ENCODE assay signal across 39 mouse cellular contexts in the genomic region with DNA sequence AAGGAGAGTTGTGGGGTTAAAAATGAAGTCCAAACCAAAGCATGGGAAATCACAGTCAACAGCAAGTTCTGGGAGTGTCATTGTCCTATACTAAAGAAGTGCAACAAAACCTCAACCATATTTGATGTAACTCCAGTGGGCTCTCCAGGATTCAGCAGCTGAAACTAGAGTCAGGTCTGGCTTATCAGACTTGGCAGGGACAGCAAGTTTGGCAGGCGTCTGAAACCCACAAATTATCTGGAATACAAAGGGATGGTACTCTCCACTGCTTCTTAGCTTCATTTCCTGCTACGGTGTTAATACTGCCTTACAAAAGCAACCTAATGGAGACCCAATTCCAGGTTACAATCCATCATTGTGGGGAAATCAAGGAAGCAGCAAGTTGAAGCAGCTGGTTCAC. TPM values are rescaled to one million over a fixed set of nuclear protein-coding genes. Genes with fewer than 3 reads are reported as not detected.
"Had no signal": no experiment of that assay in that cellular context is flagged by ENCODE, and none has a peak within 500 bp of the region (broad histone marks: within the 10 kb centered on the region; RNA-seq: fewer than 3 reads in every experiment).

No protein-coding gene starts in this region.

- H3K27me3 ChIP-seq: embryonic facial prominence, embryonic 12.5 days; embryonic facial prominence, embryonic 13.5 days; embryonic facial prominence, embryonic 15.5 days; forebrain, embryonic 12.5 days; forebrain, embryonic 13.5 days; forebrain, embryonic 15.5 days had no signal

- H3K27ac ChIP-seq: embryonic facial prominence, embryonic 10.5 days; embryonic facial prominence, embryonic 12.5 days; embryonic facial prominence, embryonic 13.5 days; embryonic facial prominence, embryonic 15.5 days; forebrain, embryonic 10.5 days; forebrain, embryonic 12.5 days; forebrain, embryonic 13.5 days; forebrain, embryonic 15.5 days; gastrocnemius, adult 2 months; heart, adult 2 months had no signal

- H3K4me3 ChIP-seq: embryonic facial prominence, embryonic 10.5 days; embryonic facial prominence, embryonic 12.5 days; embryonic facial prominence, embryonic 13.5 days; embryonic facial prominence, embryonic 15.5 days; erythroblast, embryonic 14.5 days; forebrain, embryonic 10.5 days; forebrain, embryonic 12.5 days; forebrain, embryonic 13.5 days; forebrain, embryonic 15.5 days; gastrocnemius, adult 2 months; heart, adult 2 months had no signal

- H3K9ac ChIP-seq: embryonic facial prominence, embryonic 12.5 days; embryonic facial prominence, embryonic 13.5 days; embryonic facial prominence, embryonic 15.5 days; forebrain, embryonic 12.5 days; forebrain, embryonic 13.5 days; forebrain, embryonic 15.5 days; forebrain, postnatal 0 days had no signal

- H3K9me3 ChIP-seq: embryonic facial prominence, embryonic 10.5 days; embryonic facial prominence, embryonic 12.5 days; embryonic facial prominence, embryonic 13.5 days; embryonic facial prominence, embryonic 15.5 days; forebrain, embryonic 10.5 days; forebrain, embryonic 12.5 days; forebrain, embryonic 13.5 days; forebrain, embryonic 15.5 days had no signal

- H3K36me3 ChIP-seq: embryonic facial prominence, embryonic 10.5 days; embryonic facial prominence, embryonic 12.5 days; embryonic facial prominence, embryonic 13.5 days; embryonic facial prominence, embryonic 15.5 days; forebrain, embryonic 10.5 days; forebrain, embryonic 12.5 days; forebrain, embryonic 15.5 days had no signal

- ATAC-seq: forebrain, embryonic 13.5 days; forebrain, embryonic 14.5 days; forebrain, embryonic 15.5 days; forebrain, embryonic 16.5 days; forebrain, postnatal 0 days had no signal

- DNase-seq: cerebellum, adult 9-10 months; cerebellum, adult 9-11 months; cerebellum, postnatal 10 days; cerebellum, postnatal 14 days; cerebellum, postnatal 25 days; cerebellum, postnatal 36 days; embryo, embryonic 11 days; forebrain, postnatal 0 days; gastrocnemius, adult 2 months; gastrocnemius, postnatal 10 days; gastrocnemius, postnatal 14 days; gastrocnemius, postnatal 25 days; gastrocnemius, postnatal 36 days; heart, adult 11 months; heart, adult 18-20 months; heart, adult 2 months had no signal

- H3K4me1 ChIP-seq: embryonic facial prominence, embryonic 10.5 days; embryonic facial prominence, embryonic 12.5 days; embryonic facial prominence, embryonic 13.5 days; embryonic facial prominence, embryonic 15.5 days; forebrain, embryonic 10.5 days; forebrain, embryonic 12.5 days; forebrain, embryonic 13.5 days; forebrain, embryonic 15.5 days had no signal

- H3K4me2 ChIP-seq: embryonic facial prominence, embryonic 12.5 days; embryonic facial prominence, embryonic 13.5 days; embryonic facial prominence, embryonic 15.5 days; forebrain, embryonic 12.5 days; forebrain, embryonic 13.5 days; forebrain, embryonic 15.5 days had no signal

RNA-seq across cellular contexts. Expression of gene Esx1, which starts 53.9 kb away (rescaled TPM):
- total RNA-seq: common myeloid progenitor, adult 5-6 weeks; forebrain, postnatal 0 days; gastrocnemius, adult 18-20 months; gastrocnemius, adult 2 months; gastrocnemius, adult 8-10 months; gastrocnemius, postnatal 10 days; gastrocnemius, postnatal 14 days; gastrocnemius, postnatal 25 days; gastrocnemius, postnatal 36 days; gastrocnemius, postnatal 4 days; granulocyte monocyte progenitor cell, adult 5-6 weeks; heart, adult 18-20 months; heart, adult 2 months; heart, adult 8-10 months had no signal
- polyA plus RNA-seq: cortical plate, adult 2 months; embryonic facial prominence, embryonic 10.5 days; embryonic facial prominence, embryonic 11.5 days; embryonic facial prominence, embryonic 12.5 days; embryonic facial prominence, embryonic 13.5 days; embryonic facial prominence, embryonic 14.5 days; embryonic facial prominence, embryonic 15.5 days; erythroblast, embryonic 14.5 days; forebrain, embryonic 10.5 days; forebrain, embryonic 11.5 days; forebrain, embryonic 12.5 days; forebrain, embryonic 13.5 days; forebrain, embryonic 14.5 days; forebrain, embryonic 15.5 days; forebrain, embryonic 16.5 days; forebrain, postnatal 0 days; frontal cortex, adult 2 months; gonadal fat pad, adult 2 months; heart, adult 2 months had no signal
